Mouse (Mus musculus): ENCODE results near the gene Mob1a.

GRCm38 (mm10) chr6:83327591-83328190 is 1.9 kb downstream of the Mob1a start:
- TF ChIP-seq CTCF (conservative IDR thresholded peaks at IDR 0.05; ENCODE audit: insufficient read depth, insufficient read length, low read depth, low read length) = no peak
- no peak for TF ChIP-seq POLR2A (IDR thresholded peaks at IDR 0.05; ENCODE audit: low read depth, low read length)
